Mouse (Mus musculus): ENCODE measurements at regions not wholly inside any gene's neighbourhood (a gene's known extent, or its start where the extent isn't known, plus 50 kb on each side); places are given as distances from the start of the nearest gene placed in this dataset.

GRCm38 (mm10) chr12:27283964-27284363 is 58.4 kb downstream of the Sox11 start:
- H3K4me2 ChIP-seq: no peak overlapping the region
- no peak overlapping the region for H3K4me3 ChIP-seq (replicated peaks)
- H3K36me3 ChIP-seq: no peaks in the 10 kb centered on the region
- H3K9me3 ChIP-seq (replicated peaks): no peaks in the 10 kb centered on the region
- 65% methylated on average over 6 of the region's 6 CpGs for WGBS (ENCODE audit: insufficient replicate concordance)
- DNase-seq: no peak
- no peak for ATAC-seq (ENCODE audit: low read depth)
- no peak overlapping the region for H3K9ac ChIP-seq
- no peaks in the 10 kb centered on the region for H3K27me3 ChIP-seq
- H3K27ac ChIP-seq: no peak overlapping the region
- H3K4me1 ChIP-seq (replicated peaks): no peaks in the 10 kb centered on the region

DNA sequence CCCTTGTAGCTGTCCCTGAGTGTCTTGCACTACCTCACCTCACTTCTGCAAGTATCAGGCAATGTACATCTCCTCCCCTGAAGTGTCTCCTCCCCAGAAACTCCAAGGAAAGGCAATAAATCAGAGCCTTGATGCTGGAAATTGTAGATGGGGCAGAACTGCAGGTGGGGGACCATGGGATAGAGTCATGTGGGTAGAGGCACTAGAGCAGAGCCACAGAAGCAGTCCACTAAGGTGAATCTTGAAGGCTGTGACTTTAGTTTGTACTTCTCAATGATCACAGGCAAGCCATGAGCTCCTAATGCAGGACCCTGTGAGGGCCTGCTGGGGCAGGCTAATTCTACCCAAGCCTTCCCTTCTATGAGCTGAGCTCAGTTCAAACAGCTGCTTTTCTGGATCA is 80.4 kb downstream of the Sox11 start:
- Histone ChIP-seq H3K9ac (no peak overlapping the region), H3K4me3 (replicated peaks) (no peak overlapping the region), H3K27me3 (no peaks in the 10 kb centered on the region), H3K36me3 (no peaks in the 10 kb centered on the region), H3K4me1 (replicated peaks) (no peaks in the 10 kb centered on the region), H3K27ac (no peak overlapping the region), H3K4me2 (no peak overlapping the region), H3K9me3 (replicated peaks) (no peaks in the 10 kb centered on the region)
- DNase-seq: no peak
- no peak for ATAC-seq (ENCODE audit: low read depth)

GRCm38 (mm10) chr12:27254125-27254524 is 88.2 kb downstream of the Sox11 start:
- Histone ChIP-seq H3K4me3 (replicated peaks) (no peak overlapping the region), H3K27ac (no peak overlapping the region), H3K4me2 (no peak overlapping the region), H3K4me1 (replicated peaks) (no peaks in the 10 kb centered on the region), H3K9ac (no peak overlapping the region), H3K36me3 (no peaks in the 10 kb centered on the region), H3K27me3 (no peaks in the 10 kb centered on the region), H3K9me3 (replicated peaks) (no peaks in the 10 kb centered on the region)
- DNase-seq (no peak), ATAC-seq (ENCODE audit: low read depth) (no peak)
- 60% methylated on average over 3 of the region's 3 CpGs for WGBS (ENCODE audit: insufficient replicate concordance)

DNA sequence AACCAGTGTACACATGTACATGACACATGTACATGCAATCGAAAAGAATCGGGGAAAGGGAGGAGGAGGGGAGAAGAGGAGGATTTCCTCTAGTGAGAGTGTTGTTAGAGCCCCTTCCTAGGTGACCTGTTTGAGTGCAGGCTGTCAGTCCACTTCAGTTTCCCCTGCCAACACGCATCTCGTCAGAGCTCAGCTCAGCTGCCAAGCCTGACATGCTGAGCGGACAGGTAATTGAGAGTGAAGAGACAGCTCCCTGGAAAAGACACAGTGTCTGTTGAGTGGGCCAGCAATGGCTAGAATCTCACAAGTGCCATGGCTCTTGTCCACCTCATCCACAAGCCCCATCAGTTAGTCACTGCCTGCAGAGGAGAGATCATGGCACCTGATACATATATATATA is 90.9 kb downstream of the Sox11 start:
- WGBS (ENCODE audit: insufficient replicate concordance): 66% methylated on average over 5 of the region's 5 CpGs
- DNase-seq (no peak), ATAC-seq (ENCODE audit: low read depth) (no peak)
- no peaks in the 10 kb centered on the region for H3K36me3 ChIP-seq
- H3K4me3 ChIP-seq (replicated peaks): no peak overlapping the region
- no peak overlapping the region for H3K9ac ChIP-seq
- no peaks in the 10 kb centered on the region for H3K27me3 ChIP-seq
- H3K4me2 ChIP-seq: no peak overlapping the region
- H3K9me3 ChIP-seq (replicated peaks): no peaks in the 10 kb centered on the region
- no peak overlapping the region for H3K27ac ChIP-seq
- no peaks in the 10 kb centered on the region for H3K4me1 ChIP-seq (replicated peaks)

DNA sequence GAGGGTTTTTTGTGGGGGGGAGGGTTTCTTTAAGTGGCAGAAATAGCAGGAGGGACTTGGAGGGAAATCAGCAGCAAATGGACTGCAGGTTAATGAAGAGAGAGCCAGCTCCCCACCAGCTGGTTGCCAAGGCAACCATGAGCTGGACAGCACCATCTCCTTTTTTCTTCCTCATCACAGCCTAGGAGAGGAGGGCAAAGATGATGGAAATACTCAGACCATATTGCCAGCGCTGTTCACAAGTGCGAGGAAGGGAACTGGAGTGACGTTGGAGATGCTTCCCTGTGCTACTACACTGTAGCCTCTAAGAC is 93.9 kb downstream of the Sox11 start:
- Histone ChIP-seq H3K27me3 (no peaks in the 10 kb centered on the region), H3K36me3 (no peaks in the 10 kb centered on the region), H3K27ac (no peak overlapping the region), H3K4me1 (replicated peaks) (no peaks in the 10 kb centered on the region), H3K9ac (no peak overlapping the region), H3K4me3 (replicated peaks) (no peak overlapping the region), H3K9me3 (replicated peaks) (no peaks in the 10 kb centered on the region), H3K4me2 (no peak overlapping the region)
- WGBS (ENCODE audit: insufficient replicate concordance): 71% methylated on average over 3 of the region's 3 CpGs
- ATAC-seq (ENCODE audit: low read depth) (no peak), DNase-seq (no peak)

DNA sequence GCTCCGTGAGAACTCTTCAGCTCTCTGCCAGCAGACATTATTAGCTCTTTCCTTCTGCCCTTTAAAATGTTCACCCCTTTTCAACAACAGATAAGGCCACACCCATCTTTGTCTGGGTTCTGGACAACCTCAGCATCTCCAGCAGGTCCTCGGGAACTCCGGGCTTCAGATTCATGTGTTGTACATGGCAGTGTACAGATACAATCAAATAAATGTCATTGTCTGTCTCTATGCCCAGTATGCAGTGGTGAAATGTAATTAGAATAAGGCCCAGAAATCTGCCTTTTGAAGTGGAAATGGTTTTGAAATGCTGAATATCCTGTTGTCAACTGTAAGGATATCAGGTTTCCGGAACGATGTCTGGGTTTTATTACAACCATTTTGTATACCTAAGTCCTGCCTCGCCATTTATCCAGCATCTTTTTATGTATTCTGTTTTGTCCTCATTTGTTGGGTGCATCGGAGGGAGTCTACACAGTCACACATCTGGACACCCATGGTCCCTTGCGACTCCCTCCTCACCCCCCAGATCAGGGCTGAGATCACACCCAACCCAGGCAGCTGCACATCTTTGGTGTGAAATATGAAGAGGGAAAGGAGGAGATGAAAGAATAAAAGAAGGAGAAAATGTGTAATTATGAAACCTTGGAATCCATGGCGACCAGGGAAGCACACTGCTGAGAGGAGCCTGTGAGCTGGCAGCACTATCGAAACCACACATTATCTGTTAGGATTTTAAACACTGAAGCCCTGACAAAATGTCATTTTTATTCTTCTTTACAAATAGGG is 94.4 kb downstream of the Sox11 start:
- DNase-seq: no peak
- Histone ChIP-seq H3K4me1 (replicated peaks) (no peaks in the 10 kb centered on the region), H3K27me3 (no peaks in the 10 kb centered on the region), H3K27ac (no peak overlapping the region), H3K4me3 (replicated peaks) (no peak overlapping the region), H3K9me3 (replicated peaks) (no peaks in the 10 kb centered on the region), H3K9ac (no peak overlapping the region), H3K4me2 (no peak overlapping the region), H3K36me3 (no peaks in the 10 kb centered on the region)
- 67% methylated on average over 10 of the region's 10 CpGs for WGBS (ENCODE audit: insufficient replicate concordance)
- ATAC-seq (ENCODE audit: low read depth): no peak

GRCm38 (mm10) chr12:27235748-27236147 is 106.6 kb downstream of the Sox11 start:
- no peaks in the 10 kb centered on the region for H3K9me3 ChIP-seq (replicated peaks)
- H3K4me1 ChIP-seq (replicated peaks): no peaks in the 10 kb centered on the region
- H3K9ac ChIP-seq: no peak overlapping the region
- 23% methylated on average over 1 of the region's 1 CpGs for WGBS (ENCODE audit: insufficient replicate concordance)
- ATAC-seq (ENCODE audit: low read depth) (no peak), DNase-seq (no peak)
- no peak overlapping the region for H3K27ac ChIP-seq
- H3K27me3 ChIP-seq: no peaks in the 10 kb centered on the region
- H3K36me3 ChIP-seq: no peaks in the 10 kb centered on the region
- H3K4me3 ChIP-seq (replicated peaks): no peak overlapping the region
- no peak overlapping the region for H3K4me2 ChIP-seq

DNA sequence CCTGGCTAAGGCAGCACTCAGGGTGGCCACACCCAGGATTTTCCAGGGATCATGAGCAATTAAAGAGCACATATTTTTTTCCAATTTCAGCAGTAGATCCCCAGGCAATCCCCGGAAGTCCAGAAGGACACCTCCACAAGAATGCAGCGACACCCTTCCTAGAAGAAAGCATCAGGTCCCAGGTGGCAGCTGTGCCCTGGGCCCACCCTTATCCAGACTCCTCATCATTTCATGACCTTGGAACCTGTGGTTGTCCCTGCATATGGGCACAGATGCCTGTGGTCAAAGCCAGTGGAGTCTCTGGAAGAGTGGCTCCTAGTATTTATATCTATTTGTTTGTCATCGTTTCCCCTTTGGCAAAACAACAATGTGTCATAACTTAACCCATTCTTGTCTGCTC is 120.8 kb downstream of the Sox11 start:
- Histone ChIP-seq H3K4me2 (no peak overlapping the region), H3K4me3 (replicated peaks) (no peak overlapping the region), H3K9ac (no peak overlapping the region), H3K27ac (no peak overlapping the region), H3K36me3 (no peaks in the 10 kb centered on the region), H3K27me3 (no peaks in the 10 kb centered on the region), H3K9me3 (replicated peaks) (no peaks in the 10 kb centered on the region), H3K4me1 (replicated peaks) (no peaks in the 10 kb centered on the region)
- WGBS (ENCODE audit: insufficient replicate concordance): 60% methylated on average over 3 of the region's 3 CpGs
- DNase-seq: no peak
- no peak for ATAC-seq (ENCODE audit: low read depth)

- Histone ChIP-seq H3K4me2 (no peak overlapping the region), H3K27ac (no peak overlapping the region), H3K4me3 (replicated peaks) (no peak overlapping the region), H3K4me1 (replicated peaks) (no peaks in the 10 kb centered on the region), H3K36me3 (no peaks in the 10 kb centered on the region), H3K9me3 (replicated peaks) (no peaks in the 10 kb centered on the region), H3K27me3 (no peaks in the 10 kb centered on the region), H3K9ac (no peak overlapping the region)
- WGBS (ENCODE audit: insufficient replicate concordance): 24% methylated on average over 7 of the region's 7 CpGs
- ATAC-seq (ENCODE audit: low read depth) (no peak), DNase-seq (no peak)
Observed at GRCm38 (mm10) chr12:27201191-27201590, 141.2 kb downstream of the Sox11 start.

GRCm38 (mm10) chr12:27194001-27194400 is 148.4 kb downstream of the Sox11 start:
- no peak for DNase-seq
- no peaks in the 10 kb centered on the region for H3K9me3 ChIP-seq (replicated peaks)

GRCm38 (mm10) chr12:27191916-27192315 is 150.5 kb downstream of the Sox11 start:
- Histone ChIP-seq H3K4me3 (replicated peaks) (no peak overlapping the region), H3K9ac (no peak overlapping the region), H3K4me2 (no peak overlapping the region), H3K27ac (no peak overlapping the region), H3K9me3 (replicated peaks) (no peaks in the 10 kb centered on the region), H3K27me3 (no peaks in the 10 kb centered on the region), H3K36me3 (no peaks in the 10 kb centered on the region), H3K4me1 (replicated peaks) (no peaks in the 10 kb centered on the region)
- 69% methylated on average over 6 of the region's 6 CpGs for WGBS (ENCODE audit: insufficient replicate concordance)
- DNase-seq (no peak), ATAC-seq (ENCODE audit: low read depth) (no peak)

More at GRCm38 (mm10) chr12:27194001-27194400, 148.4 kb downstream of the Sox11 start:
- H3K27me3 ChIP-seq: no peaks in the 10 kb centered on the region
- H3K9ac ChIP-seq: no peak overlapping the region
- H3K4me3 ChIP-seq (replicated peaks): no peak overlapping the region
- no peak for ATAC-seq (ENCODE audit: low read depth)
- no peak overlapping the region for H3K27ac ChIP-seq
- no peaks in the 10 kb centered on the region for H3K4me1 ChIP-seq (replicated peaks)
- H3K36me3 ChIP-seq: no peaks in the 10 kb centered on the region
- H3K4me2 ChIP-seq: no peak overlapping the region

DNA sequence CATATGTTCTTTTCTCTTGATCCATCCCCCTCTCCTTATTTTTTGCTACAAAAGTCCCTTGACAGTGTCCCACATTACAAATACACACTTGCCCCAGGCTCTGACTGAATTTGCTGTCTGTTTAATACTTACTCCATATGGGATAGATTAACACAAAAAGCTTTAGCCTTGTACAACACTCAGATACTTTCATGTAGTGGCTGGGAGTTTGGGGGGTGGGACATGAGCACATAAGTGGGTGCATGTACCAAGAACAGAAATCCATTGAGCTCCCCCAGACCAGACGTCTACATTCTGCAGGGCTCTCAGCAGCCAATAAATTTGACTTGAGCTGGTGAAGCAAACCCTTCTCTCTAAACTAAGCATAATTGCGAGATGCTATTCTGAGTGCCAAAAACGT is 154.9 kb downstream of the Sox11 start:
- H3K27ac ChIP-seq: no peak overlapping the region
- H3K4me3 ChIP-seq (replicated peaks): no peak overlapping the region
- H3K9ac ChIP-seq: no peak overlapping the region
- H3K9me3 ChIP-seq (replicated peaks): no peaks in the 10 kb centered on the region
- DNase-seq (no peak), ATAC-seq (ENCODE audit: low read depth) (no peak)
- no peak overlapping the region for H3K4me2 ChIP-seq
- WGBS (ENCODE audit: insufficient replicate concordance): 59% methylated on average over 3 of the region's 3 CpGs
- H3K4me1 ChIP-seq (replicated peaks): no peaks in the 10 kb centered on the region
- H3K36me3 ChIP-seq: no peaks in the 10 kb centered on the region
- no peaks in the 10 kb centered on the region for H3K27me3 ChIP-seq

All from liver, embryonic 13.5 days (tissue).